In the genomic region with DNA sequence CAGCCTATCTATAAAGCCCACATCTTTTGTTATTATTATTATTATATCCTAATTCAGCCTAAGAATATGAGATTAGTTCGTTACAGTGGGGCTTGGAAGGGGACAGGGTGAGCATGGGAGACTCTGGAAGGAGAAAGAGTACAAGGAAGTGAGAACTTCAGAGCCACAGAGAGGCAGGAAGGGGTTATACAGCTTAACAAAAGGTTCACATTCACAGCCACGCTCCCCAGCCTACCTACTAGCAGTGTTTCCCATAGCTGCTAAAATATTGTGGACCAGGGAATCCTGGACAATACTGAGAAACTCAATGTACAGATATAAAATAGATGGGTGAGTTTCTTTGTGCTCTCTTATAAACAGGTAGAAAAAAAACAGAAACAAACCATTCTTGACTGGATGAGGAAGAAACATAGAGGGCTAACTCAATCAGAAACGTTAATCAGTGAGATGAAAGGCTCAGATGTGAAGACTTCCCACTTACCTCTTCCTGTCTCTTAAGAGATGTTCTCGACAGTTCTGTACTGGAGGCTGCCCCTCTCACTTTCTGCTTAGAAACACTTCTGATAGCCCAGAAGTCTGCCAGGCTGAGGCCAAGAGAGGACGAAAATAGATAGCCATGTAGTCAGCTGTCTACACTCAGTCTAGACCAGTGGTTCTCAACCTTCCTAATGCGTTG, we compare ENCODE assay signal across 28 mouse cellular contexts.
DNase-seq lines count a peak whose midpoint lies in the region; ATAC-seq lines count a peak whose summit lies in the region.
"Had no signal": no experiment of that assay in that cellular context is flagged by ENCODE, and none has a peak within 500 bp of the region (broad histone marks: within the 10 kb centered on the region; RNA-seq: fewer than 3 reads in every experiment).

No protein-coding gene starts in this region.

- H3K4me2 ChIP-seq in midbrain, embryonic 16.5 days (ENCODE audit: low read length): no peak overlapping the region
- no peak overlapping the region for H3K4me2 ChIP-seq in midbrain, embryonic 11.5 days
- H3K4me2 ChIP-seq: embryonic facial prominence, embryonic 12.5 days; embryonic facial prominence, embryonic 15.5 days; heart, embryonic 13.5 days; hindbrain, embryonic 12.5 days; hindbrain, embryonic 15.5 days had no signal

- H3K4me1 ChIP-seq in midbrain, embryonic 16.5 days (ENCODE audit: control insufficient read depth, insufficient read depth, low read length): 0 out of 2 replicates have a peak, but pooled peaks cover 3% of the 10 kb centered on the region
- no peaks in the 10 kb centered on the region for H3K4me1 ChIP-seq in midbrain, embryonic 11.5 days (ENCODE audit: control insufficient read depth, insufficient read depth, low read length)
- H3K4me1 ChIP-seq: embryonic facial prominence, embryonic 12.5 days; embryonic facial prominence, embryonic 15.5 days; heart, embryonic 10.5 days; heart, embryonic 13.5 days; hindbrain, embryonic 12.5 days; hindbrain, embryonic 15.5 days had no signal

- H3K27ac ChIP-seq in midbrain, embryonic 16.5 days (ENCODE audit: low read length): no peak overlapping the region
- H3K27ac ChIP-seq in midbrain, embryonic 11.5 days (ENCODE audit: low read depth, low read length): no peak overlapping the region
- H3K27ac ChIP-seq: embryonic facial prominence, embryonic 12.5 days; embryonic facial prominence, embryonic 15.5 days; gastrocnemius, adult 2 months; heart, embryonic 10.5 days; heart, embryonic 13.5 days; hindbrain, embryonic 12.5 days; hindbrain, embryonic 15.5 days had no signal

- H3K4me3 ChIP-seq in midbrain, embryonic 16.5 days (ENCODE audit: low read depth, low read length): no peak overlapping the region
- H3K4me3 ChIP-seq in midbrain, embryonic 11.5 days (ENCODE audit: low read depth, low read length): no peak overlapping the region
- H3K4me3 ChIP-seq: embryonic facial prominence, embryonic 12.5 days; embryonic facial prominence, embryonic 15.5 days; gastrocnemius, adult 2 months; heart, embryonic 10.5 days; heart, embryonic 13.5 days; hindbrain, embryonic 12.5 days; hindbrain, embryonic 15.5 days had no signal

- peak; percentile 29 for DNase-seq in CD4-positive helper T cell, adult 2 months (ENCODE audit: low read depth, low spot score)
- peak; percentile 32 for DNase-seq in induced T-regulatory cell, adult 2 months (ENCODE audit: low read depth)
- DNase-seq in midbrain, embryonic 11.5 days (ENCODE audit: low spot score, missing footprints): no peak
- DNase-seq: adrenal gland, adult 8-10 months; adrenal gland, postnatal 36 days; B cell, adult 2 months; cerebellum, adult 2 months; cerebellum, adult 9-11 months; cerebellum, postnatal 25 days; forebrain, postnatal 0 days; gastrocnemius, adult 2 months; gastrocnemius, postnatal 14 days; heart, adult 18-20 months; kidney, adult 18-20 months had no signal

- ATAC-seq in CD4-positive, CD25-positive, alpha-beta regulatory T cell, adult 4 months: peak; percentile 82
- ATAC-seq in midbrain, embryonic 16.5 days: no peak
- ATAC-seq in megakaryocyte-erythroid progenitor cell, adult 5-6 weeks (replicated peaks; ENCODE audit: low FRiP score, low TSS enrichment, poor library complexity, severe bottlenecking): no peak
- no peak for ATAC-seq in midbrain, embryonic 11.5 days (ENCODE audit: low FRiP score)
- ATAC-seq: forebrain, embryonic 14.5 days; forebrain, postnatal 0 days; intestine, embryonic 16.5 days; Patski had no signal

- WGBS in midbrain, embryonic 16.5 days: 82% methylated on average over 6 of the region's 6 CpGs
- 77% methylated on average over 6 of the region's 6 CpGs for WGBS in midbrain, embryonic 11.5 days

- no peaks in the 10 kb centered on the region for H3K36me3 ChIP-seq in midbrain, embryonic 16.5 days (ENCODE audit: control insufficient read depth, insufficient read depth, low read length)
- H3K36me3 ChIP-seq in midbrain, embryonic 11.5 days (ENCODE audit: control insufficient read depth, insufficient read depth, low read length): no peaks in the 10 kb centered on the region
- H3K36me3 ChIP-seq: embryonic facial prominence, embryonic 12.5 days; embryonic facial prominence, embryonic 15.5 days; G1E; heart, embryonic 10.5 days; heart, embryonic 13.5 days; hindbrain, embryonic 12.5 days; hindbrain, embryonic 15.5 days had no signal

- H3K9me3 ChIP-seq in midbrain, embryonic 16.5 days (replicated peaks; ENCODE audit: control insufficient read depth, low read length, poor library complexity, severe bottlenecking): no peaks in the 10 kb centered on the region
- no peaks in the 10 kb centered on the region for H3K9me3 ChIP-seq in midbrain, embryonic 11.5 days (ENCODE audit: control insufficient read depth, low read length)
- H3K9me3 ChIP-seq: embryonic facial prominence, embryonic 12.5 days; embryonic facial prominence, embryonic 15.5 days; G1E; heart, embryonic 10.5 days; heart, embryonic 13.5 days; hindbrain, embryonic 12.5 days; hindbrain, embryonic 15.5 days had no signal

- no peak overlapping the region for H3K9ac ChIP-seq in midbrain, embryonic 16.5 days (ENCODE audit: low read depth, low read length)
- H3K9ac ChIP-seq in midbrain, embryonic 11.5 days (ENCODE audit: low read length): no peak overlapping the region
- H3K9ac ChIP-seq: embryonic facial prominence, embryonic 12.5 days; embryonic facial prominence, embryonic 15.5 days; forebrain, postnatal 0 days; heart, embryonic 13.5 days; hindbrain, embryonic 12.5 days; hindbrain, embryonic 15.5 days had no signal

- no peaks in the 10 kb centered on the region for H3K27me3 ChIP-seq in midbrain, embryonic 16.5 days (ENCODE audit: control insufficient read depth, insufficient read depth, low read depth, low read length)
- no peaks in the 10 kb centered on the region for H3K27me3 ChIP-seq in midbrain, embryonic 11.5 days (ENCODE audit: control insufficient read depth, insufficient read depth, low read length)
- H3K27me3 ChIP-seq: CH12.LX; embryonic facial prominence, embryonic 12.5 days; embryonic facial prominence, embryonic 15.5 days; heart, embryonic 13.5 days; hindbrain, embryonic 12.5 days; hindbrain, embryonic 15.5 days; Patski had no signal
